Mouse (Mus musculus): ENCODE results near the gene Eya4.

Gene Eya4

DNA sequence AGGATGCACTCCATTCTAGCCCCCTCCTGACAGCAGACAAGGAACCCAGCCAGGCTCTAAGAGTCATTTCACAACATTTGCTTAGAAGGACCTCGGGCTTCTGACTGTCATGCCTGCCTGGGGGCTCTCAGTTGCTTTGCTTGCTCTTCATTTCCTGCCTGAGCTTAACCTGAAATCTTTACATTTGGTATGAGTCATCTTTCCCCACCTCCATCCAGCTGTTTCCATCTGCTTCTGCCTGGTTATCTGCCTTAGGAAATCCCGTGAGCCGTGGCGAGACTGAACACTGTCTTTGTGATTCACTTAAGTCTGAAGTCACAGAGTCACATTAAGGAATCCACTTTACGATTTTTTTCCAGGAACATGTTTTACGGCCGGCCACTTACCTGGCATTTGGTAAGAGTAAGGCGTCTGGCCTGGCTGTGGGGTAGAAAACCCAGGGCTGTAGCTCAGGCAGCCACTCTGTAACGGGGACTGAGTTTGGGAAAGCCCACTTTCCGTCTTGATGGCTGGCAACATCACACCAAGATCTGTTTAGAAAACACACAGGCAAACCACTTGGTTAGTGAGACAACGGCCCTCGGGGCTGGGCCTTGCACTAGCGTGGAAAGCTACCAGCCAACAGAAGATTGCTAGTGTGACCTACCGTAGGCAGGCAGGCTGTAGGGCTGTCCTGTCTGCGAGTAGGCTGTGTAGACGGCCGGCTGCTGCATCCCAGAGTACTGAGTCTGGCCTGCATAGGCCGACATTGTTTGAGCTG, 193.5 kb downstream of the Eya4 start:
- WGBS: 85% methylated on average over 18 of the region's 18 CpGs

DNA sequence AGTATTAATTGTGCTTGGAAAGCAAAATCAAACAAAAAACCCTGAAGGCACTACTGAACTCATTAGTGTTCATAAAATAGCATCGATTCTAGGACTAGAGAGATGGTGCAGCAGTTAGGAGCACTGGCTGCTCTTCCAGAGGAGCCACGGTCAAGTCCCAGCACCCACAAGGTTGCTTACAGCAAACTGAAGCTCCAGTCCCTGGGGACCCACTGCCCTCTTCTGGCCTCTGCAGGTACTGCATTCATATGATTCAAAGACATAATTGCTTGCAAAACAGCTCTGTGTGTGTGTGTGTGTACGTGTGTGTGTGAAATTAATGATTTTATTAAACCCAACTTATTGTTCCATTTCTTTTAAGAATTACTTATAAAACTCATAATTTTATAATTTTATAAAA, 200.2 kb downstream of the Eya4 start:
- WGBS: 95% methylated on average over 3 of the region's 3 CpGs

DNA sequence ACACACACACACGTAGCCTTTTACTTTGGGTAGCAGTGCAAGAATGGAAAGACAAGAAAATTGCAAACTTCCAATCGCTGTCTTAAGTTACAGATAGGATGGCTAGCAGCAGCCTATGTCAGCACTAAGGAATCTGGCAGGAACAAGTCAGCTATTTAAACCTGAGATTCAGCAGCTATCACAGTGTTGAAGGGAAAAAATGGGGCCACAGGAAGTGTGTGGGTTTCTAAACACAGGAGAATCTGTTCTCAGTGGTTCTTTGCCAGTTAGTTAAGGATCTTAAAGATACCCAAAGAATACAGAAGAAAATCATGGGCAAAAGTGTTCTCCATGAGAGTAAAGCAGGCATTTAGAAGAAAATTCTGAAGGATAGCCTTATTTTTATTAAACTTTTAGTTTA, 206.0 kb downstream of the Eya4 start:
- WGBS: 38% methylated on average over 2 of the region's 2 CpGs

DNA sequence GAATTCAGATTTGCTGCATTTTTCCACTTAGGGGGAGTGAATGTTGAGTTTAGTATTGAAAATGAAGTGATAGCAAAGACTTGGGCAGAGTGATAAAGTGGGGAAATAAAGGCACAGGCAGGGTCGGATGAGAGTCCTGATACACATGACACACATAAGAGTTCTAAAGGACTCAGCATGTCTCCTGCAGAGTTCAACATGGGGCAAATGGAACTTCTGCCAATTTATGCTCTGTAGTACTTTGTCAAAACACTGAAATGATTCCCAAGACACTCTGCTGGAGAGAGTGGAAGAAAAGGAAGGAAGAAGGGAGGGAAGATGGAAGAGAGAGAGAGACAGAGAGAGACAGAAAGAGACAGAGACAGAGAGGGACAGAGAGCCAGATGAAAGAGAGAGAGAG, 222.6 kb downstream of the Eya4 start:
- WGBS: 82% methylated on average over 1 of the region's 1 CpGs

DNA sequence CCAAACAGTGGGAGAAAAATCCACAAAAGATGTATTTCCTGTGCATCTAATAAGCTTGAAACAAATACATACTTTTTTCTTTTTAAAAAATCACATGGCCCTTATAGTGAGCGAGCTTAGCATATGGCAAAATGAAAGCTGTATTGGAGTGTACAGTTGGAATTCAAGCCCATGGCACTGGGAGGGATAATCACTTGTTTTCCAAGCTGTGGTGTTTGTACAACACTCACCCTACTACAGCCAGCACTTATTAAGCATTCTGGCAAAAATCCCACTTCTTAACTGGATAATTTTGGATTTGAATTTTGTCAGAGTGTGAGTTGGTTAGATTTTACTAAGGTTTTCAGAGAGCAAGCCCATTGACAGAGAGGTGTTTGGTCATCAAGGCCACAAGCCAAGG, 223.4 kb downstream of the Eya4 start:
- 71% methylated on average over 1 of the region's 1 CpGs for WGBS

DNA sequence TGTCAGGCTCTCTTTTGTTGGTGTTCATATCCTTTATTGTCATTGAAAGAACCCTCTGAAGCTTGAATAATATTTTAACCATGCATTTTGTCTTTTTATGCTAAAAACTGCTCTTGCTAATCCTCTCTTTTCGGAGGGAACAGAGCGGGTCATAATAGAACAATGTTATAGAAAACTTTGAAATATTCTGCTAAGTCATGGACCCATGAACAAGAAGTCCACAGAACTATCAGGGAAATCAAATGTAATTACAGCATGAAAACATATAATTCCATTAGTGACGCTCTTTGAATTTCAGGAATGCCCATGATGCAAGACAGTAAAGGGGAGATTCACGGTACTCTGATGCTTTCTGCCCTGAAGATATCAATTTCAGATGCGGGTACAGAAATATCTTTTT, 224.1 kb downstream of the Eya4 start:
- WGBS: 86% methylated on average over 5 of the region's 5 CpGs

DNA sequence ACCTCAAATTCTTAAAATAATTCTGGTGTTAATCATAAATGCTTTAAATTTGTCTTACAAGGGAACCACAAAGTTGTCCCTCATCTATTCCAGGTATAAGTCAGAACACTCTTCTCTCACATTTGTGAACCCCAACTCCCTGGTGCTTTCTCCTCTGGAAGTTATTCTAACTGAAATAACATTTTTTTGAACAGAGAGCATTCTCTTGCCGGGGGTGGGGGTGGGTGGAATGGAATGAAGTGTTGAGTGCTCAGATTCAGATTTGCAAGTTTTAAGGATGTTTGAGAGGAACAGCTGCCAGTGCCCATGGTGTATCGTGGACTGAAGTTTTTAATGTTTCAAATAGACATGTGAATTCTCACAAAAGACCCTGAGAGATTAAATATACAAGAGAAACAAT, 230.1 kb downstream of the Eya4 start:
- 34% methylated on average over 2 of the region's 2 CpGs for WGBS

DNA sequence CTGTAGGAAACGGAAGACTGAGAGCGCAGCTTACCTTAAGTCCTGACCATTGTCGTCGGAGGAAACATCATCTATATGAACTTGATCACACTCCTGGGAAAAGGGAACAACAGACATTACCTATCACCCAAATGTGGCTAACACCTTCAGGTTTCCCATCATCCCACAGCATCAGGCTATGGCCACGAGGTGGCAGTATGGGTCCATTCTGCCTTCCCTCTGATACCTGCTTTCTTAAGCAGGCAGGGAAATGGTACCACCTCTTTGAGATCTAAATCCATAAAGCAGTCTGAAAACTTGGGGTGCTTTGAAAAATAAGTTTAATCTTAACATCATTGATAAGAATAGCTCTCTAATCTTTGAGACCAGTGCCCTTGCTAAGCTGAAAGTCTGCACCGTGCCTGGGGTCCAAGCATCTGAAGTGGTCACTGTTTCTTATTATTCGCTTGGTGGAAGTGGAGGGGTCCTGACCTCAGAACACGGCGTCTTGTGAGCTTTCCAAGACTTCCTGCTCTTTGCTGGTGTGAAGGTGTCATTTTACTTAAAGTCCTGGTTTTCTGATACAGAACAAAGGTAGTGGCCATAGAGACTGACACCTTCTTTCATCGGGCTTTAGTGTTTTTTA, 233.7 kb downstream of the Eya4 start:
- 44% methylated on average over 10 of the region's 10 CpGs for WGBS

DNA sequence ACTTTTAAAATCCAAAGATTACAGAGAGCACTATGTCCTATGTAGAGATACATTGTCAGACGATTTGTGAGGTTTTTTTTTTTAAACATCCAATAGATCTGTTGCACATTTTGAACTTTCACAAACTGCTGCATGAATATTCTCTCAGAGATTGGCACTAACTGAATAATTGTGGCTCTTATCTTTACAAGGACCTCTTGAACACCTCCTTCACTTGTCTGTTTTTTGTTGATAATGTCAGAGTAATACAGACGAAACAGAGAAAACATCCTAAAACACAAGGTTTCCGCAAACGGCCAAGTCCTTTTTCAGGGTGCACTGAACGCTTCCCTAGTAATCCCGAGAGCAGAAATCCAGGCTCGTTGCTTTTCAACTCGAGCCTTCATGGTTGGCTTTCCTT, 234.5 kb downstream of the Eya4 start:
- WGBS: 77% methylated on average over 8 of the region's 8 CpGs

DNA sequence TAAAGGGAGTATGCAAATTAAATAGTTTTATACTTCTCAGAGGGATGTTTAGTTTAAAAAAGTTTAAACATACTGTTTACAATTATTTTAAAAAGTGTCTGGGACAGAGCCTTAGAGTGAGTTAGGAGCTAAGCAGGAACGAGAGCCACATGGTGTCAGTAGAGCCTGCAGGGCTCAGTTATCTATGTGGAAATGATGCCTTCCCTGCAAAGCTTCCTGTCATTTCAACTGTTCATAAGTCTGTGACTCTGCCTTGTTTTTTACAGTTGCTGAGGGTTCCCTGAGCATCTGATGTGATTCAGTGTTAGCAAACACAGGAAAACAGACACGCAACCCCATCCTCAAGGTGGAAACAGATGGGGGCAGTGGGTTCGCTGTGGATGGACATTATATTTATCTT, 235.3 kb downstream of the Eya4 start:
- 58% methylated on average over 3 of the region's 3 CpGs for WGBS

DNA sequence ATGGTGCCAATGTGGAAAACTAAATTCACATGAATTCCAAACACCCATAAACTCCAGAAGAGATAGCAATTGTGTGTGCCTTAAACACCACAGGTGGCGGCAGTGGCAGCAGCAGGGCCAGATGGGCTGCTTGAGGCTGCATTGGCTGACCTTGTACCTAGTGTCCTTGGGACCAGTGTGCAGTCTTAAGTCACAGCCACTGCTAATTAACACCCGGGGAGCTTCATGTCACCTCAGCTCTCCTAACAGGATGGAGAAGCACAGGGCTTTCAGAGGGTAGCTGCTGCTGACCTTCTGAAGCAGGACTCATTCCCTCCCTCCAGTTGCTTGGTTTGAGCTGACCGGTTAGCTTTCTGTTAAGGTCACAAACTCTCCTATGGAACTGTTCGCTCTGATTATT, 242.5 kb downstream of the Eya4 start:
- WGBS: 88% methylated on average over 4 of the region's 4 CpGs

DNA sequence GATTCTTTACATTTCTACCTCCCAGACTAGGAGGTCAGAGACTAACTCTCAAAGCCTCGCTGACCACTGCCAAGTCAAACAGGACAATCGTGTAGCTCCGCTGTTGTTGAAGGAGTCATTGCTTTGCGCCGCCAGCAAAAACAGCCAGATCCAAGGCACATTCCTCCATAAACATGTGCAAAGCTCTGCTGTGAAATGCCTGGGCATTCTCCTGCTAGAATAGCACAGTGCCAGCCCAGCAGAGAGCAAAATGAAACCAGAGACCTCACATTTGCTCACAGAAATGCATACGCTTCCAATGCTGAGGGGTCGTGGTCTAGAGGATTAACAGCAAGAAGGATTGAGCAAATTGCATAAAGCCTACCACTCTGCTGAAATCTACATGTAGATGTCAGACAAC, 258.1 kb downstream of the Eya4 start:
- WGBS: 85% methylated on average over 7 of the region's 7 CpGs

DNA sequence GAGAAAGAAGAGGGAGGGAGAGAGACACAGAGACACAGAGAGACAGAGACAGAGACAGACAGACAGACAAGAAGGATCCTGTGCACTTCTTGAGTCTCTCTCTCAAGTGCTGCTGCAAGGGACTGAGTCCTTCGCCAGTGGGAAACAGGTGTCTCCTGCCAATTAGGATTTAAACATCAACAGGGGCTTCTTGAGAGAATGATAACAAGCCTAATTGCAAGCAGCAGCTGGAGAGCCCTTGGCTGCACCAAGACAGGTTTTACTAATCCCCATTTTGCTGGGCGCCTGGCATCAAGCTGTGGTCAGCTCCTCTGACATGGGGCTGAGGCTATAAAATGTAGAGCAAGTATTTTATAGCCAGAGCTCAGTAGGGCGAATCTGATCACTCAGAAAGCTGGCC, 259.0 kb downstream of the Eya4 start:
- WGBS: 58% methylated on average over 3 of the region's 3 CpGs

DNA sequence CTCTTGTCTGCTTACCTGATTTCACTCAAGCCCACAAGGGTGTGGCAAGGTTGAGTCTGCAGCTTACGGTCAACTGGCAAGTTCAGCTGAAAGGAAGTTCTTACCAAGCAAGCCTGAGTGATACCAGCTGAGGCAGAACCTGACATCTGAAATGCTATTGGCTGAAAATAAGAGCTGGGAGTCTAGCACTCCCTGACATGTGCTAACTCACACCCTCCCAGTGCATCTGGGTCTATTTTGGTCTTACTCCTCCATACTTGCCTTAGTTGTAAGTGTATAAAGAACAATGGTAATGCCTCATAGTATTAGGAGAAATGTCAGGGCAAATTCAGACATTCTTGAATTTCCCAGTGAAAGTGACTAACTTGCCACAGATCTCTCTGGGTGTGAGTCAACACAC, 260.3 kb downstream of the Eya4 start:
- 79% methylated on average over 1 of the region's 1 CpGs for WGBS

DNA sequence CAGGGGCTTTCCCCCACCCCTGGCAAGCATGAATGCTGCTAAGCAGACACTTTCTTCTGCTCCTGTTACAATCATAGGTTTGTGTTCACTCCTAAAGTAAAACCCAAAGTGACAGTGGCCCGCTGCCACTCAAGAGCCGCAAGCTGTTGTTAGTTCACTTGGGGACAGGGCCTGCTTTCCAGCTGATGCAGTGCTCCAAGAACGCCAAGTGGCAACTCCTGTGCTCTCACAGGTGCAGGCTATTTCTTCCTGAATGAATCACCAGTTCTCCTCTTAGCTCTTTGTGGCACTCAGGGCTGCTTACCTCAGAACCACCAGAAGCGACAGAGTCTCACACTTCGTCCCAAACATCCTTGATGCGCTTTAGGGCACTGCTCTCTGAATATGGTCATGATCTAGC, 261.3 kb downstream of the Eya4 start:
- 92% methylated on average over 6 of the region's 6 CpGs for WGBS

DNA sequence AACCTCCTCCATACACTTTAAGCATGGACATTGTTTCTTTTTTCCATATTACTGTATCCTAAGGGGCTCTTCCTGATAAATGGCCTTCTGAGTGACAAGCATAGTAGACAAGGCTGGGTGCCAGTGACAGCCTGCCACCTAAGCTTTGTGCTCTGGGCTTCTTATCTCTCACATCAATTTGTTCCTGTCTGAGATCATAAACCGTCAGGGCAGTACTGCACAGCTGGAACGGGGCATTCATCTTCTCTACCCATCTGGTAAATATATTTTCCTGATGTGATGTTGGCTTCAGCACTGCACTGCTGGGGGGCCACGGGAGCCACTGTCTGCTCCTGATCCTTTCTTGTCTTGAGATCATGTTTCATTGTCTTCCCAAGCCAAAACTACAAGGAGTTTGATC, 261.8 kb downstream of the Eya4 start:
- 50% methylated on average over 3 of the region's 3 CpGs for WGBS

DNA sequence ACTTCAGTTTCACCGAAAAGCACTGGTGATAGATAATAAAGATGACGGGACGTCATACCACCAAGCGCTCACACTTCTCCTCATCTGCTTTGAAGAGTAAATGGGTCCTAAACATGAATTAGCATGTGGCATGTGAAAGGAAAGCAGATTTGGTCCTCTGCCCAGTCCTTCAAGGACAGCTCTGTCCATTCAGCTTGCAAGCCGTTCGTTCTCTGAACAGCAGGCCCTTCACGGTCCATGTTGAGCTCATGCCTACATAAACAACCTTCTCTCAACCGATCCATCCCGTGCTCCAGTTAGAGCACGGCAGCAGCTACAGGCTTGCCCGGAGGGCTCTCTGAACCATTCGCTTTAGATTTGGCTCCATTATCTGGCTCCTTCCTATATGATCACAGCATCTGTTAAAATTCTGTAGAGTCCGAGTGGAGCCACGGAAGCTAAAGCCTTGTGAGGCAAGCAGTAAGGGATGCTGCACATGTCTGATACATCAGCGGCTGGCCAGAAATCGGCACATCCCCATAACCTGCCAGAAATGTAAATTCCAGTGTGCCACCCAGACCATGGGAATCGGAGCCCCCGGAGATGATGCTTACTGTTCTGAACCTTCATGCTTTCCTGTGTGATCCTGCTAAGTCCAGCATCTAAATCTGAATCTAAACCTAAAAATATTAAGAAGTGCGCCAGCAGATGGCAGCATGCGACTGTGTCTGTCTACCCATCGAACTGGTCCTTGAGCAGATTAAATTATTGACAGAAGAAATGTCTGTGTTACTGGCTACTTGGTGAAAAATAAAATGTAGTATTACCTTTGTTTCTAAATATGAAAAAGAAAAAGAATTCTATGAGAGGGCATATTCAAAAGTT, 264.0 kb downstream of the Eya4 start:
- 41% methylated on average over 21 of the region's 21 CpGs for WGBS

DNA sequence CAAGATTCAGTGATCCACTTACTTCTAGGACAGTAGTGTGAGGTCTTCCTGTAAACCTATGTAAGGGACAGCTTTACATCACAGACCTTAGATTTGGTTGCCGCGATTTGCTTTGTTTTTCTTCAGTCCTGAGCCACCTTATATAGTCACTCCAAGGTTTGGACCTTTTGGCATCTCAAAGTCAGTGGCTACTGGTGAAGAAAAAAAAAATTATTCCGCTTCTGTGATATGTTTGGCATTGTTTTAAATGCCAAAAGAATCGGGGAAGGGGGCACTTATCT, 269.1 kb downstream of the Eya4 start:
- WGBS: 30% methylated on average over 4 of the region's 4 CpGs

DNA sequence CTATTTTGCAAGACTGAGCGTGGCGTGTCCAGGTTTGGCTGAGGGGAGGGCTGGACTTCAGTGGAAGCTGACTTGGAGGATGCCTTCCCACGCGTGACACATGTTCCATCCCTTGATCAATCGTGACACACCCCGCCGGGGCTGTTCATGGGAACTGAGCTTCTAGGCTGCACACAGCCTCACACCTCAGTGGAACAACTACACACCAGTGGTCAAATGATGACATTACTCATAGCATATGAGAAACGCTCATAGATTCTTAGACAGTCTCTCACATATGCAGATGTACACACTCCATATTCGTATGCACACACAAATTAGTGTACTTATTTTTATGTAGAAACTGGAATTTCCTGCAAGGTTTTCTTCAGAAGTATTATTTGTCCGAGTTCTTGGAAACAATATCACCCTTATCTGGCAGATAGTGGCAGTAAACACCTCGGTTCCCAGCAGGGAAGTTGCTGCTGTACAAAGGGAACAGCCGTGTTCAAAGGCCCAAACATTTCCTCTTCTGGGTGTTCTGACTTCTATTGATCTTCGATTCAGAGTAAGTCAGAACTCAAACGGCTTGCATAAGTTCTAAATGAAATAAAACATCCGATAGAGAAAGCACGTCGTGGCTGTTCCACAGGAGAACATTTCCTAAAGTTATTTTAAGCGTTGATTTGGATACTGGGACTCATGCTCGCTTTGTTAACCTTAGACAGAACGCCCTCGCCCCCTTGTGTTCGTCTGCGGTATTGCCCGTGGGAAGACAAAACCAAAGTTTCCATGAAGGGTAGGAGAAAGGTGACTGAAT, 269.6 kb downstream of the Eya4 start:
- 35% methylated on average over 24 of the region's 24 CpGs for WGBS

DNA sequence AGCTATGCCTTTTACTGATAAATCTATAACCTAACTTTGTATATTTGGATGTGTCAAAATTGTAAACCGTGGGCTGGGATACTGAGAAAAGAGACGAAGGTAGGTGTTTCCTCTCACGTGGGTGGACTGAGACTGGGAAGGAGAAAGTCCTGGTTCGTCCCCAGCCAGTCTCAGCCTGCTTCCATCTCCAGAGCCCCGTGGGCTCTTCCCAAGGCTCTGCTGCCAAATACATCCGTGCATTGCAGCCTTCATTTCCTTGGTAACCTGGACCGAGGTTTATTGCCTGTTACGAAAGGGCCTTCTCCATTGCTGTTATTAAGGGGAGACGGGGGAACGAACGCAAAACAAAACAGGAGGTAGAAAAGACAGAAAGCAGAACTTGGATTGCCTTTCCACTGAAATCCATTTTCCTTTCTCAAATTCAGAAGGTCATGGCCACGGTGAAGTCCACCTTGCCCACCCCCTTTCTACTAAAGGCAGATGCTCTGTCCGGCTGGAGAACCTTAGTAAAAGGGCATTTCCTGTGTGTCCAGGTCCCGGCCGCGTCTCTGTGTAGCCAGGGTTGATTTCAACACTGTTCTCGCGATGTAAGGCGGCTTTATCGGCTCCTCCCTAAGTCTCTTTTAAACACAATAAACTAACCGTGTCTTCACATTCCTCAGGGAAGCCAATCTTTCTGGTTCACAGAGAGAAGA, 273.7 kb downstream of the Eya4 start:
- 43% methylated on average over 21 of the region's 21 CpGs for WGBS

DNA sequence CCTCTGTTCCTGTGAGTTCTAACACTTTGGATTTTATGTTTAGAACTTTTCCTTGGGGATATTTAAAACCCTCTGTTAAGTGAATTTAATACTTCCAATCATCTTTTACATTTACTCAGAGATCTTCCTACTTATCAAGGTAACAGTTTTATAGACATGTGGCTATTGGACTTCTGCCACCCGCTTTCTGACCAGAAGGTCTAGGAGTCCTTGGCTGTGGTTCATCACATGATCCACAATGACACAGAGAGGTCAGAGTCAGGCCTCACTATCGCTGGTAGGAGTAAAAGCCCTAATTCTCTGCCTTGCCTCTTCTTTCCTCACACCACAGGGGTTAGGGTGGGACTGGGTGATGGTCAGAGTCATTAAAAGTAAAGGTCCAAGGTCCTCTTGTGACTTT, 277.2 kb downstream of the Eya4 start:
- WGBS: 84% methylated on average over 2 of the region's 2 CpGs

DNA sequence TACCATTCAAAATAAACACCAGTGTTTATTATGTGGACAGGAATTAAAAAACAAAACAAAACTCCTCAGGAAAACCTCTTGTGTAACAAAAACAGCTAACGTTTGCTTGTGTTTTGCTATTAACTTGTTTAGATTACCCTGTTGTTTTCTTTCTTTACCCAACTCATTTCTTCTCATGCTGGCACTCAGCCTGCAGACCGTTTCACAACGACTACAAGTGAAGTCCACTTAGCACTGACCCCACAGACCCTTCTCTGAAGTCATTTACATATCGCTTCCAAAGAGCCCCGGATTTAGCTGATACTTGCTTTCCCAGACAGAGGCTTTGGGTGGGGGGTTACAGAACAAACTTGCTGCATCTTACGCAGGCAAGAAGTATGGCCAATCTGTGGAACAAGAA, 286.9 kb downstream of the Eya4 start:
- WGBS: 39% methylated on average over 6 of the region's 6 CpGs
